Mouse (Mus musculus): Measurements from ENCODE around the gene Tlr6.

The Tlr6 gene

GRCm38 (mm10) chr5:64959843-64960230 lies at the start of gene Tlr6:
Gene Tlr6, minus strand, starts transcription at chr5:64960097.
- DNase-seq (ENCODE audit: low spot score in 2 of 2): peak; percentile 68 to 81

GRCm38 (mm10) chr5:65006011-65006491 lies 46.2 kb upstream of the Tlr6 start:
- DNase-seq (ENCODE audit: low spot score in 2 of 2): no peak

GRCm38 (mm10) chr5:65005251-65005650 lies 45.4 kb upstream of the Tlr6 start:
- DNase-seq (ENCODE audit: low spot score in 2 of 2): no peak

GRCm38 (mm10) chr5:65003946-65004535 lies 44.1 kb upstream of the Tlr6 start:
- DNase-seq (ENCODE audit: low spot score in 2 of 2): no peak

GRCm38 (mm10) chr5:65002940-65003824 lies 43.3 kb upstream of the Tlr6 start:
- no peak for DNase-seq (ENCODE audit: low spot score in 2 of 2)

- no peak for DNase-seq (ENCODE audit: low spot score in 2 of 2)
These were observed 35.5 kb upstream of the Tlr6 start for GRCm38 (mm10) chr5:64995408-64995807.

- no peak for DNase-seq (ENCODE audit: low spot score in 2 of 2)
These were observed 32.6 kb upstream of the Tlr6 start for GRCm38 (mm10) chr5:64992540-64992939.

- no peak for DNase-seq (ENCODE audit: low spot score in 2 of 2)
These were observed 30.0 kb upstream of the Tlr6 start for GRCm38 (mm10) chr5:64989940-64990339.

GRCm38 (mm10) chr5:64985971-64986370 lies 26.1 kb upstream of the Tlr6 start:
- DNase-seq (ENCODE audit: low spot score in 2 of 2): no peak

- no peak for DNase-seq (ENCODE audit: low spot score in 2 of 2)
These were observed 17.2 kb upstream of the Tlr6 start for GRCm38 (mm10) chr5:64977128-64977527.

GRCm38 (mm10) chr5:64975121-64975520 lies 15.2 kb upstream of the Tlr6 start:
- no peak for DNase-seq (ENCODE audit: low spot score in 2 of 2)

- peak; percentile 60 to 83 for DNase-seq (ENCODE audit: low spot score in 2 of 2)
These were observed 10.2 kb upstream of the Tlr6 start, which contains the start of gene Fam114a1 for GRCm38 (mm10) chr5:64969861-64970771. Gene Fam114a1, plus strand, starts transcription at chr5:64970071.

GRCm38 (mm10) chr5:64968961-64969860 lies 9.3 kb upstream of the Tlr6 start:
- no peak for DNase-seq (ENCODE audit: low spot score in 2 of 2)

GRCm38 (mm10) chr5:64963735-64964134 lies 3.8 kb upstream of the Tlr6 start:
- DNase-seq (ENCODE audit: low spot score in 2 of 2): no peak

GRCm38 (mm10) chr5:64963271-64963670 lies 3.4 kb upstream of the Tlr6 start:
- no peak for DNase-seq (ENCODE audit: low spot score in 2 of 2)

GRCm38 (mm10) chr5:64960857-64961391 lies 1.0 kb upstream of the Tlr6 start:
- DNase-seq (ENCODE audit: low spot score in 2 of 2): peak; percentile 37 to 69

- no peak for DNase-seq (ENCODE audit: low spot score in 2 of 2)
These were observed 680 bp downstream of the Tlr6 start for GRCm38 (mm10) chr5:64958991-64959842.

GRCm38 (mm10) chr5:64954931-64955330 lies 5.0 kb downstream of the Tlr6 start:
- no peak for DNase-seq (ENCODE audit: low spot score in 2 of 2)

- no peak for DNase-seq (ENCODE audit: low spot score in 2 of 2)
These were observed 8.4 kb downstream of the Tlr6 start for GRCm38 (mm10) chr5:64951486-64951885.

- DNase-seq (ENCODE audit: low spot score in 2 of 2): no peak
These were observed 27.1 kb downstream of the Tlr6 start for GRCm38 (mm10) chr5:64932775-64933174.

Measured in spleen, postnatal 4 days (tissue).